ENCODE assay signal across 13 mouse cellular contexts in the genomic region with DNA sequence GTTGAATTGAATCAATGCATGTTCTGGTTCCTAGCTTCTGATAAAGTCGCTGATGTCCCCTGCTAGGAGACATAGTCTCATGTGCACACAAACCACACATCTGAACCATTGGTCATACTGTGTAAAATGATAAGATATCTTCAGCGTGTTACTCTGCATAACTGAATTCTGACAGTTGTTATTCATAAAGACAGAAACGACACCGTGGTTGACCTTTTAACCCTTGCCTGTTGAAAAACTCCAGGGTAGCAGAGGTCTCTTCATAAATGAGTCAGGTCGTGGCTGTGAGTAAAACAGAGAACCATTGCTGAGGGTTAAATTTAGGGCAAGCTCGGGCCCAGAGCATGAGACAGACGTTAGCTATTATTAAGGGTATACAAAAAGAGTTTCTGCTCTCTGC.
DNase-seq lines count a peak whose midpoint lies in the region; ATAC-seq and TF ChIP-seq lines count a peak whose summit lies in the region.
"Had no signal": no experiment of that assay in that cellular context is flagged by ENCODE, and none has a peak within 500 bp of the region (broad histone marks: within the 10 kb centered on the region; RNA-seq: fewer than 3 reads in every experiment).

No protein-coding gene starts in this region.

- H3K4me3 ChIP-seq in layer of hippocampus, adult 2 months: no peak overlapping the region
- H3K4me3 ChIP-seq: liver, embryonic 15.5 days; midbrain, embryonic 10.5 days had no signal

- H3K27ac ChIP-seq in layer of hippocampus, adult 2 months: peak overlapping the region; percentile 43; the same call in 1 of the 2 replicates
- H3K27ac ChIP-seq: kidney, postnatal 0 days; liver, embryonic 15.5 days; midbrain, embryonic 10.5 days had no signal

- no peak for DNase-seq in layer of hippocampus, adult 2 months (ENCODE audit: low spot score in 2 of 2)
- DNase-seq in layer of hippocampus, adult 18-20 months (ENCODE audit: low spot score in 2 of 2): no peak
- DNase-seq in NIH3T3 (ENCODE audit: low read depth): peak; percentile 11
- DNase-seq in induced T-regulatory cell, adult 2 months (ENCODE audit: low read depth): peak; percentile 84
- peak; percentile 45 for DNase-seq in retina, postnatal 1 day
- no peak for DNase-seq in cerebellum, adult 11 months
- DNase-seq in testis, postnatal 14 days (ENCODE audit: low spot score): no peak
- DNase-seq: thymus, postnatal 14 days had no signal

- no peak for ATAC-seq in frontal cortex, adult (ENCODE audit: low TSS enrichment)
- ATAC-seq: forebrain, postnatal 0 days had no signal

- TF ChIP-seq CTCF in layer of hippocampus, adult 2 months (conservative IDR thresholded peaks at IDR 0.05): no peak

Comparison
In these comparisons a context has a peak if more than half of its experiments do, and no peak if none do; other contexts are left out.
1. DNase-seq: peak in NIH3T3 (single experiment), induced T-regulatory cell, adult 2 months (single experiment) and retina, postnatal 1 day (single experiment); none in layer of hippocampus, adult 2 months (0 of 2), layer of hippocampus, adult 18-20 months (0 of 2), cerebellum, adult 11 months (single experiment) and testis, postnatal 14 days (single experiment).